In the genomic region with DNA sequence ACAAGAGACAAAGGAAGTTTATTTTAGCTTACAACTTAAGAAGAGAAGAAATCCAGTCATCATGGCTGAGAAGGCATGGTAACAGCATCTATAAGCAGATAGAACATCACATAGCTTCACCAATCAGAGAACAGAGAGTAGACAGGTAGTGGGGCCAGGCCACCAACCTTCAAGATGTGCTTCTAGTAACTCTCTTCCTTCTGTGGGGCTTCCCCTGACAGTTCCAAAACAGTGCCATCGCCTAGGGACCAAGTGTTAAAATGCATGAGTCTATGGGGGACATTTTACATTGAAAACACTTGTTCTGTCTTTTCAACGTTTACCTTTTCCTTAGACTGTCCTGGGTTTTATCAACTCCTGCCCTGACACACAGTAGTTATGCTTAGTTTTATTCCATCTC, we compare ENCODE assay signal across 27 mouse cellular contexts. TPM values are rescaled to one million over a fixed set of nuclear protein-coding genes. Genes with fewer than 3 reads are reported as not detected.
DNase-seq lines count a peak whose midpoint lies in the region; ATAC-seq and TF ChIP-seq lines count a peak whose summit lies in the region.
"Had no signal": no experiment of that assay in that cellular context is flagged by ENCODE, and none has a peak within 500 bp of the region (broad histone marks: within the 10 kb centered on the region; RNA-seq: fewer than 3 reads in every experiment).

No protein-coding gene starts in this region.

- no peak overlapping the region for H3K4me2 ChIP-seq in liver, postnatal 0 days (ENCODE audit: low read depth, low read length)
- H3K4me2 ChIP-seq in liver, embryonic 11.5 days: no peak overlapping the region
- no peak overlapping the region for H3K4me2 ChIP-seq in midbrain, embryonic 15.5 days
- H3K4me2 ChIP-seq: embryonic facial prominence, embryonic 13.5 days; forebrain, embryonic 12.5 days; forebrain, embryonic 15.5 days; heart, embryonic 13.5 days; hindbrain, embryonic 12.5 days had no signal

- H3K9me3 ChIP-seq in liver, postnatal 0 days (ENCODE audit: low read length): no peaks in the 10 kb centered on the region
- no peaks in the 10 kb centered on the region for H3K9me3 ChIP-seq in liver, embryonic 11.5 days (ENCODE audit: control insufficient read depth, low read length)
- no peaks in the 10 kb centered on the region for H3K9me3 ChIP-seq in midbrain, embryonic 15.5 days
- H3K9me3 ChIP-seq: embryonic facial prominence, embryonic 10.5 days; embryonic facial prominence, embryonic 13.5 days; forebrain, embryonic 12.5 days; forebrain, embryonic 15.5 days; heart, embryonic 10.5 days; heart, embryonic 13.5 days; hindbrain, embryonic 12.5 days had no signal

- no peaks in the 10 kb centered on the region for H3K27me3 ChIP-seq in liver, postnatal 0 days (ENCODE audit: insufficient read depth, low read length)
- no peaks in the 10 kb centered on the region for H3K27me3 ChIP-seq in liver, embryonic 11.5 days (replicated peaks; ENCODE audit: control insufficient read depth, insufficient read depth, low read length)
- H3K27me3 ChIP-seq in midbrain, embryonic 15.5 days (replicated peaks): no peaks in the 10 kb centered on the region
- H3K27me3 ChIP-seq: embryonic facial prominence, embryonic 13.5 days; forebrain, embryonic 12.5 days; forebrain, embryonic 15.5 days; heart, embryonic 13.5 days; hindbrain, embryonic 12.5 days; Patski had no signal

- 79% methylated on average over 2 of the region's 2 CpGs for WGBS in liver, postnatal 0 days (ENCODE audit: insufficient replicate concordance)
- WGBS in liver, embryonic 11.5 days: 88% methylated on average over 2 of the region's 2 CpGs
- 81% methylated on average over 2 of the region's 2 CpGs for WGBS in midbrain, embryonic 15.5 days

- no peak overlapping the region for H3K9ac ChIP-seq in liver, postnatal 0 days (replicated peaks)
- H3K9ac ChIP-seq in liver, embryonic 11.5 days (ENCODE audit: low read depth, low read length): no peak overlapping the region
- H3K9ac ChIP-seq in midbrain, embryonic 15.5 days: no peak overlapping the region
- H3K9ac ChIP-seq: embryonic facial prominence, embryonic 13.5 days; forebrain, embryonic 12.5 days; forebrain, embryonic 15.5 days; heart, embryonic 13.5 days; hindbrain, embryonic 12.5 days had no signal

- peaks cover 34% of the 10 kb centered on the region for H3K4me1 ChIP-seq in liver, postnatal 0 days (ENCODE audit: insufficient read depth)
- peaks cover 11% of the 10 kb centered on the region for H3K4me1 ChIP-seq in liver, embryonic 11.5 days (replicated peaks; ENCODE audit: control insufficient read depth, insufficient read depth, low read length)
- H3K4me1 ChIP-seq in midbrain, embryonic 15.5 days: 0 out of 2 replicates have a peak, but pooled peaks cover 3% of the 10 kb centered on the region
- H3K4me1 ChIP-seq: embryonic facial prominence, embryonic 10.5 days; embryonic facial prominence, embryonic 13.5 days; forebrain, embryonic 12.5 days; hindbrain, embryonic 12.5 days had no signal

- no peak for ATAC-seq in liver, postnatal 0 days
- ATAC-seq in liver, embryonic 11.5 days (replicated peaks; ENCODE audit: low FRiP score): no peak
- ATAC-seq in CD4-positive, CD25-positive, alpha-beta regulatory T cell, adult 4 months: peak; percentile 70
- peak; percentile 53 for ATAC-seq in inflammation-experienced regulatory T-cells, adult 6 months
- ATAC-seq in midbrain, embryonic 15.5 days (replicated peaks): no peak
- ATAC-seq: forebrain, embryonic 15.5 days; hindbrain, embryonic 16.5 days; intestine, embryonic 16.5 days; Patski had no signal

- TF ChIP-seq CTCF in liver, postnatal 0 days (IDR thresholded peaks at IDR 0.05; ENCODE audit: low read depth): no peak

- DNase-seq in liver, postnatal 0 days: no peak
- no peak for DNase-seq in liver, embryonic 11.5 days (ENCODE audit: low spot score)
- DNase-seq in spleen, postnatal 14 days (ENCODE audit: low spot score in 2 of 2): no peak
- DNase-seq: adrenal gland, adult 2 months; adrenal gland, postnatal 14 days; cerebellum, adult 11-12 months; cerebellum, adult 8-10 months; cerebellum, postnatal 10 days; cerebellum, postnatal 36 days; embryo, embryonic 11 days; gastrocnemius, postnatal 25 days; heart, adult 2 months; heart, postnatal 14 days had no signal

- H3K36me3 ChIP-seq in liver, postnatal 0 days (replicated peaks; ENCODE audit: insufficient read depth, low read length): no peaks in the 10 kb centered on the region; the same call in 1 of the 2 replicates
- H3K36me3 ChIP-seq in liver, embryonic 11.5 days (ENCODE audit: control insufficient read depth, insufficient read depth, low read length): peaks cover 3% of the 10 kb centered on the region; the same call in 1 of the 2 replicates
- peaks cover 11% of the 10 kb centered on the region; the same call in 1 of the 2 replicates for H3K36me3 ChIP-seq in midbrain, embryonic 15.5 days (replicated peaks)

- H3K4me3 ChIP-seq in liver, postnatal 0 days (ENCODE audit: low read depth, low read length): no peak overlapping the region
- no peak overlapping the region for H3K4me3 ChIP-seq in liver, embryonic 11.5 days (ENCODE audit: low read depth, low read length)
- H3K4me3 ChIP-seq in midbrain, embryonic 15.5 days: no peak overlapping the region
- H3K4me3 ChIP-seq: embryonic facial prominence, embryonic 10.5 days; embryonic facial prominence, embryonic 13.5 days; erythroblast, embryonic 14.5 days; forebrain, embryonic 12.5 days; forebrain, embryonic 15.5 days; heart, adult 2 months; heart, embryonic 10.5 days; heart, embryonic 13.5 days; hindbrain, embryonic 12.5 days had no signal

- TF ChIP-seq EP300 in liver, postnatal 0 days (IDR thresholded peaks at IDR 0.05; ENCODE audit: low read depth): no peak

- H3K27ac ChIP-seq in liver, postnatal 0 days (ENCODE audit: low read depth): peak overlapping the region; percentile 39; the same call in 1 of the 2 replicates
- no peak overlapping the region for H3K27ac ChIP-seq in liver, embryonic 11.5 days (ENCODE audit: low read depth, low read length)
- H3K27ac ChIP-seq in midbrain, embryonic 15.5 days: no peak overlapping the region
- H3K27ac ChIP-seq: embryonic facial prominence, embryonic 10.5 days; embryonic facial prominence, embryonic 13.5 days; forebrain, embryonic 12.5 days; forebrain, embryonic 15.5 days; heart, adult 2 months; heart, embryonic 10.5 days; heart, embryonic 13.5 days; hindbrain, embryonic 12.5 days had no signal

RNA-seq across cellular contexts. Expression of gene Crkl, which starts 11.4 kb away (rescaled TPM):
- 20.1 and 24.4 TPM in 2 replicates for polyA plus RNA-seq in liver, postnatal 0 days (2015; fragmentation: Nextera tagmentation; extraction: Ambion mirVana)
- polyA plus RNA-seq in liver, embryonic 11.5 days (2014; fragmentation: Nextera tagmentation; extraction: Ambion mirVana): 45.6 and 46.2 TPM in 2 replicates
- 10 to 100 TPM; 20.2 to 24.2 TPM for polyA plus RNA-seq in CD4-positive, CD25-positive, alpha-beta regulatory T cell, adult 4 months (2017; shearing (Covaris generic))
- 10 to 100 TPM; 18.5 to 26.2 (median 19.8) TPM for polyA plus RNA-seq in inflammation-experienced regulatory T-cells, adult 6 months (2017; shearing (Covaris generic))
- polyA plus RNA-seq in midbrain, embryonic 15.5 days (2015; fragmentation: Nextera tagmentation; extraction: Ambion mirVana): 83.2 and 89.6 TPM in 2 replicates

RNA-seq across cellular contexts. Expression of gene Aifm3, which starts 26.2 kb away (rescaled TPM):
- 3.3 and 3.4 TPM in 2 replicates for polyA plus RNA-seq in liver, postnatal 0 days (2015; fragmentation: Nextera tagmentation; extraction: Ambion mirVana)
- 0.84 and 1.1 TPM in 2 replicates for polyA plus RNA-seq in liver, embryonic 11.5 days (2014; fragmentation: Nextera tagmentation; extraction: Ambion mirVana)
- polyA plus RNA-seq in CD4-positive, CD25-positive, alpha-beta regulatory T cell, adult 4 months (2017; shearing (Covaris generic)): under 1 TPM in 1 of 2 experiments, not detected in 1; 0.27 TPM
- not detected for polyA plus RNA-seq in inflammation-experienced regulatory T-cells, adult 6 months (2017; shearing (Covaris generic))
- polyA plus RNA-seq in midbrain, embryonic 15.5 days (2015; fragmentation: Nextera tagmentation; extraction: Ambion mirVana): 16.8 and 17.9 TPM in 2 replicates
- polyA plus RNA-seq: erythroblast, embryonic 14.5 days had no signal

RNA-seq across cellular contexts. Expression of gene Lztr1, which starts 45.3 kb away (rescaled TPM):
- 16.8 and 18.7 TPM in 2 replicates for polyA plus RNA-seq in liver, postnatal 0 days (2015; fragmentation: Nextera tagmentation; extraction: Ambion mirVana)
- polyA plus RNA-seq in liver, embryonic 11.5 days (2014; fragmentation: Nextera tagmentation; extraction: Ambion mirVana): 50.2 and 54.8 TPM in 2 replicates
- polyA plus RNA-seq in CD4-positive, CD25-positive, alpha-beta regulatory T cell, adult 4 months (2017; shearing (Covaris generic)): 10 to 100 TPM; 53.9 to 68.8 TPM
- polyA plus RNA-seq in inflammation-experienced regulatory T-cells, adult 6 months (2017; shearing (Covaris generic)): 10 to 100 TPM; 41.0 to 66.9 (median 51.0) TPM
- polyA plus RNA-seq in midbrain, embryonic 15.5 days (2015; fragmentation: Nextera tagmentation; extraction: Ambion mirVana): 146 and 164 TPM in 2 replicates

RNA-seq across cellular contexts. Expression of gene Pi4ka, which starts 57.1 kb away (rescaled TPM):
- 7.3 and 8.1 TPM in 2 replicates for polyA plus RNA-seq in liver, postnatal 0 days (2015; fragmentation: Nextera tagmentation; extraction: Ambion mirVana)
- 29.7 and 30.4 TPM in 2 replicates for polyA plus RNA-seq in liver, embryonic 11.5 days (2014; fragmentation: Nextera tagmentation; extraction: Ambion mirVana)
- polyA plus RNA-seq in CD4-positive, CD25-positive, alpha-beta regulatory T cell, adult 4 months (2017; shearing (Covaris generic)): 10 to 100 TPM; 56.9 to 57.5 TPM
- polyA plus RNA-seq in inflammation-experienced regulatory T-cells, adult 6 months (2017; shearing (Covaris generic)): 10 to 100 TPM; 45.7 to 57.2 (median 55.3) TPM
- polyA plus RNA-seq in midbrain, embryonic 15.5 days (2015; fragmentation: Nextera tagmentation; extraction: Ambion mirVana): 68.4 and 77.8 TPM in 2 replicates

RNA-seq across cellular contexts. Expression of gene Snap29, which starts 57.4 kb away (rescaled TPM):
- polyA plus RNA-seq in liver, postnatal 0 days (2015; fragmentation: Nextera tagmentation; extraction: Ambion mirVana): 7.1 and 7.2 TPM in 2 replicates
- 7.2 and 8.7 TPM in 2 replicates for polyA plus RNA-seq in liver, embryonic 11.5 days (2014; fragmentation: Nextera tagmentation; extraction: Ambion mirVana)
- 10 to 100 TPM; 10.5 to 22.1 TPM for polyA plus RNA-seq in CD4-positive, CD25-positive, alpha-beta regulatory T cell, adult 4 months (2017; shearing (Covaris generic))
- 10 to 100 TPM in 2 of 3 experiments, 1 to 10 TPM in 1; 9.0 to 16.6 (median 11.6) TPM for polyA plus RNA-seq in inflammation-experienced regulatory T-cells, adult 6 months (2017; shearing (Covaris generic))
- polyA plus RNA-seq in midbrain, embryonic 15.5 days (2015; fragmentation: Nextera tagmentation; extraction: Ambion mirVana): 24.5 and 25.1 TPM in 2 replicates

Comparison
In these comparisons a context has a peak if more than half of its experiments do, and no peak if none do; other contexts are left out.
1. ATAC-seq: peak in CD4-positive, CD25-positive, alpha-beta regulatory T cell, adult 4 months (single experiment) and inflammation-experienced regulatory T-cells, adult 6 months (single experiment); none in liver, postnatal 0 days (single experiment), liver, embryonic 11.5 days (single experiment) and midbrain, embryonic 15.5 days (single experiment).